Mouse (Mus musculus): Measurements from ENCODE around the gene Mcm5.

GRCm38 (mm10) chr8:75084382-75085064 is 24.8 kb upstream of the Mcm5 start:
- TF ChIP-seq CTCF (IDR thresholded peaks at IDR 0.05; ENCODE audit: low read depth) (no peak), EP300 (optimal IDR thresholded peaks at IDR 0.05) (no peak)
